Mouse (Mus musculus) lung, postnatal 36 days (tissue): ENCODE results near the gene Retreg3.

ENCODE experiments used
- DNase-seq: peaks from one replicate; pipeline ENCODE4 v3.0.0; 2022; ENCODE audit warnings: mixed read lengths

Gene Retreg3

GRCm38 (mm10) chr11:101050359-101050758 is 69.3 kb downstream of the Retreg3 start:
- DNase-seq: no peak

- DNase-seq: no peak
Observed at GRCm38 (mm10) chr11:101047502-101047901, 72.2 kb downstream of the Retreg3 start.

GRCm38 (mm10) chr11:101046440-101046839 is 73.3 kb downstream of the Retreg3 start:
- no peak for DNase-seq
